Mouse (Mus musculus) T-helper 17 cell (primary cell): ENCODE measurements around the gene Spata2.

ENCODE experiments used
- in situ Hi-C, 2 experiments: fragments of 300-600 bp; cut with MboI, MseI; formaldehyde crosslinking; loops; 1 replicate in 1 of 2; 2 replicates in 1 of 2; pipeline ENCODE4 v1.15.1; 2025; ENCODE audit warnings: high pct_unique_total_duplicates in 2 of 2

Gene Spata2

DNA sequence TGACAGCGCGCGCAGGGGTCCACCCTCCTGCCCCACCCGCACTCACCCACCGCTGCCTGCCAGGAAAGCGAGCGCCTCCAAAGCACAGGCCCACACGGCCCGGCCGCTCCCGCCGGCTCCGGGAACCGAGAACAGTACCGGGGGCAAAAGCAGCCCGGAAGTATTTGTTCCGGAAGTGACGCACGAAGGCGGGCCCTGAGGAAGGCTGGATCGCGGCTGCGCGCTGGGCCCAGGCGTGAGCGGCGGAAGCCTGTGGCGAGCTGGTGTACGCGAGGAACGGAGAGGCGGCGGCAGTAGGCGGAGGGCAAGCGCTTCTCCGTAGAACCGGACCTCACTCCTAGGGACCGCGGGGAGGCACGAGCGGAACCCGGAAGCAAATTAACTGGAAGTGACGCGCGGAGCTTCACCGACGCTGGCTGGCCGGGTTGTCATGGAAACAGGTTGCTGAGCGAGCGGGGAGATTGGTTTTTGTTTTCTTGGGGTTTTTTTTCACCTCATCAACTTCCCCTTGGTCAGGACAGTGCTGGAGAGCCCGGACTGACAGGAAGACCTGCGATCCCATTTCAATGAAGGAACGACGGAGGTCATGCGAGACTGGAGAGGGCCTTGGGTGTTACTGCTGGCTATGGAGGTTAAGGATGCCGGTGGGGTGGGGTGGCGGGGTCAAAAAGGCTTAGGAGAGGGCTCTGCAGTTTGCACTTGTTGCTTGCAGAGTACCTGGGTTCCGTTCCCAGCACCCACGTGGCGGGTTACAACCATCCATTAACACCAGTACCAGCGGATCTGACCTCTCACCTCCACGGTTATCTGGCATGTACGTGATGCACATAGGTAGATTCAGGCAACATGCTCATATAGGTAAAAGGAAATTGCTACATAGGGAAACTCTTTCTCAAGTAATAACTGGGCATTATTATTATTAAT lies at the start of gene Spata2:
Gene Spata2 (minus strand): TSS at position 175 of the 924 bp plus-strand sequence.
- in situ Hi-C loops = loop anchor here in 1 of 2 experiments (10.0 kb wide), 1 partner anchor 428 kb away; the partner anchor contains the start of gene Znfx1

GRCm38 (mm10) chr2:167542361-167542760 lies 49.7 kb upstream of the Spata2 start:
- in situ Hi-C loops = no loop called here

DNA sequence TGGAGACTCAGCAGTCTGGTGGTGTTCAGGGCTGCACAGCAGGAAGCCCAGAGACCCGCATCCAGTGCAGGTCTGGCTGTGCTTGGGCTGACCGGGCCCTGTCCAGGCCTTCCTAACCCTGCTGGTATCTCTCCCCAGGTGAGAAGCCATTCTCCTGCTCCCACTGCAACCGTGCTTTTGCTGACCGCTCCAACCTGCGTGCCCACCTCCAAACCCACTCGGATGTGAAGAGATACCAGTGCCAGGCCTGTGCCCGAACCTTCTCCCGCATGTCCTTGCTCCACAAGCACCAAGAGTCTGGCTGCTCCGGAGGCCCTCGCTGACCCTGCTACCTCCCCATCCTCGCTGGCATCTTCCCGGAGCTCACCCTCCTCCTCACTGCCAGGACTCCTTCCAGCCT lies 49.1 kb upstream of the Spata2 start:
- in situ Hi-C loops = no loop called here

GRCm38 (mm10) chr2:167541324-167541723 lies 48.6 kb upstream of the Spata2 start:
- in situ Hi-C loops = no loop called here

DNA sequence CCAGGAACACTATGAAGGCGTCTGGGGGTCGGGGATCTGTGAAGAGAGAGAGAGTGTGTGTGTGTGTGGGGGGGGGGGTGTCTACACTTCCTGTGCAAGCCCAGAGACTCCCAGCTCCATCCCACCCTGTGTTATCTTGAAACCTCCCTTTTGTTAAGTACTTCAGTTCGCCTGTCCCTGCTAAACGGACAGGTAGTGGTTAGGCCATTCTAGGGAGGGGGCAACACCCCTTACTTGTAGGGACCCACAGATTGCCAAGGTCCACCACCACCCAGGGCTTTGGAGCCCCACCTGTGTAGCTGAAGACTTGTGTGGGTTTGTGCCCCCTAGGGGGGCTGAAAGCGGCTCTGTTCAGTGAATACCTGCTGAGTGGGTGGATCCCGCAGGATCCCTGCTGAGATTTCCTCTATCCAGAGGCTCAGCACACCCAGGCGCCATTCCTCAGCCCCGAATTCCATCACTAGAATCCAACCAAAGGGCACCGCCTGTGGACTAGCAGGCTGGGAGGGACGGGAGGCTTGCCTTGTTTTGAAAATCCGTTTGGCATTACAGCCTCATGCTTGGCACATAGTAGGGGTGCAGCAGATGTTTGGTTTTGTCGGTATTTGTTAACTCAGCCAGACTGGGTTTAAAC lies 47.9 kb upstream of the Spata2 start:
- in situ Hi-C loops = no loop called here

- in situ Hi-C loops = loop anchor here (5.0 to 10.0 kb wide), 2 partner anchors 347 to 355 kb away; no protein-coding TSS in a partner anchor
Measured at GRCm38 (mm10) chr2:167539536-167540476, 47.1 kb upstream of the Spata2 start.

- in situ Hi-C loops = loop anchor here (5.0 to 10.0 kb wide), 2 partner anchors 349 to 356 kb away; no protein-coding TSS in a partner anchor
Measured at GRCm38 (mm10) chr2:167538671-167539306, 46.1 kb upstream of the Spata2 start.

- in situ Hi-C loops = loop anchor here (5.0 to 10.0 kb wide), 2 partner anchors 350 to 357 kb away; no protein-coding TSS in a partner anchor
Measured at GRCm38 (mm10) chr2:167537476-167538297, 45.0 kb upstream of the Spata2 start, which contains the start of gene Snai1. TSS of gene Snai1 (plus strand) at chr2:167538195.

DNA sequence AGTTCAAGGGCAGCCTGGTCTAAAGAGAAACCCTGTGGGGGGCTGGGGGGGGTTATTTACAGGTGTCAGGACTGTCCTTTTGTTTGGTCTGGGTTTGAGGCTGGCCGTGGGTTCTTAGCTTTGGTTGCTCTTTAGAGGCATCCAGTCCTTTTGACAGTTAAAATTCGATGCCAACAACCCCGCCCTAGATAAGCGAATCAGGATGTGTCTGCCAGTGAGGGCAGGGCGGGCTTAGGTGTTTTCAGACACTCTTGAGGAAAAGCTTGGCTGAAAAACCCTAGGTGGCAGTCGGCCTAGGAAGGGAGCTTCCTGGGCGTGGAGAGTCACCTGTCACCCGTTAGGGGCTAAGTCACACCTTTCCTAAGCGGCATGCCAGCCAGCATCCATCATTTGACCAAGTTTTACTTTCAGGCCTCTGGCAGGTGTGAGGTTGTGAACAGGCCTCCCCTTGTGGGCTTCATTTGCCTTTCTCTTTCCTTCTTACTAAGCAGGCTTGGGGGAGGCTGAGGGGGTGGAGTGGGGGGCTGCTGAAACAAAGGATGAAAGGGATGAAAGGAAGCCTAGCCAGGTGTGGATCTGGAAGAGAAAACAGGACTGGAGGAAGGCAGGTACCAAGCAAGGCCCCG lies 43.7 kb upstream of the Spata2 start:
- in situ Hi-C loops = loop anchor here (5.0 to 10.0 kb wide), 2 partner anchors 351 to 358 kb away; no protein-coding TSS in a partner anchor

GRCm38 (mm10) chr2:167533880-167534279 lies 41.2 kb upstream of the Spata2 start:
- in situ Hi-C loops = loop anchor here (5.0 to 10.0 kb wide), 5 partner anchors 63 to 438 kb away; no protein-coding TSS in a partner anchor

DNA sequence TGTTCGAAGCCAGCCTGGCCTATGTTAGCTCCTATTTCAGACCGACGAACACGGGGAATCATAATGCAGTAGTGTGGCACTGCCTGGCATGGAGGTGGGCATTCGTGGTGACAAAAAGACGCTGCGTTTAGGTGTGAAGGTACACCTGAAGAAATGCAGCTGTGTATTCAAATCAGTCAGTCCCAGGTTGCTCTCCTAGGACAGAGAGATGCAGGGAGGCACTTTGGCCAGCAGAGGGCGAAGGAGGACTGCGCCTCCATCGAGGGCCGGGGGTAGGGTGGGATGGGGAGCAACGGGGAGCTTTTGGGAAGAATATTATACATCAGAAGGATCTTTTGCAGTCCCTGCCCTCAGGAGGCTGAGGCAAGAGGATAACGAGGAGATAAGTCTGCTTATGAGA lies 39.4 kb upstream of the Spata2 start:
- in situ Hi-C loops = loop anchor here (5.0 to 10.0 kb wide), 5 partner anchors 65 to 440 kb away; no protein-coding TSS in a partner anchor

DNA sequence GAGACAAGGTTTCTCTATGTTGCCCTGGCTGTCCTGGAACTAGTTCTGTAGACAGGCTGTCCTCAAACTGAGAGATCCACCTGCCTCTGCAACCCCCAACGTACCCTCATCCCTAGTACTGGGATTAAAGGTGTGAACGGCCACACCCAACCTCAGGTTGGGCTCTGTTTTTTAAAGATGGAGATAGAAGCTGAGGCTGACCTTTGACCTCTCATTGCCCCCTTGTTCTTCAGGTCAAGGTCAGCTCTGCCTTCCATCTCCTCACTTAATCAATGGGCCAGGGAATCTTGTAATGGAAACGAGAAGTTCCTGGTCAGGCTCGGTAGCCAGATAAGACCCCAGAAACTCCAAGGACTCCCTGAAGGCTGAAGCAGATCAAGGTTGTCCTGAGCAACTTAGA lies 37.8 kb upstream of the Spata2 start:
- in situ Hi-C loops = loop anchor here (5.0 to 10.0 kb wide), 5 partner anchors 67 to 442 kb away; no protein-coding TSS in a partner anchor

DNA sequence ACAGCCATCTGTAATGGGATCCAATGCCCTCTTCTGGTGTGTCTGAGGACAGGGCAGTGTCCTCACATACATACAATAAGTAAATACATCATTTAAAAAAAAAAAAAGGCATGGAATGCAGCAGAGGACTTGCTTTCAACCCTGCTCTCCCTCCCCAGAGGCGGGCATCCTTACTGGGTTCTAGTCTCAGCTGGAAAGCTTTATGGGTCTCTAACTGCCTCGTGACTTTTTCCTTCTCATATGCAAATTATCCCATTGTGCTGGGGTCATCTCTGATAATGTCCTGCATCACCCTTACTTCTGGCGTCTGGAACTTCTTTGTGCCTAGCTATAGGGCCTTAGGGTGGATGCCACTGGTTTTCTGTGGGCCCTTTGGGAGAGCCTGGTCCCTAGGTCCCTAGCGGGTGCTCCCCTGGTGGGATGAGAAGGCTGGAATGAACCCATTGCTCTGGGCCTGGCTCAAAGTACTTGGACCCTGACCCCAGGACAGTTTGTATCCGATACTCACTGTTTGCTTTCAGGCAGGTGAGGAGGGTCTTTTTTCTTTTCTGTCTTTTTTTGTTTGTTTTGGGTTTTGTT lies 37.3 kb upstream of the Spata2 start:
- in situ Hi-C loops = loop anchor here (5.0 to 10.0 kb wide), 5 partner anchors 67 to 442 kb away; no protein-coding TSS in a partner anchor

- in situ Hi-C loops = no loop called here
Measured at GRCm38 (mm10) chr2:167528278-167528677, 35.6 kb upstream of the Spata2 start.

DNA sequence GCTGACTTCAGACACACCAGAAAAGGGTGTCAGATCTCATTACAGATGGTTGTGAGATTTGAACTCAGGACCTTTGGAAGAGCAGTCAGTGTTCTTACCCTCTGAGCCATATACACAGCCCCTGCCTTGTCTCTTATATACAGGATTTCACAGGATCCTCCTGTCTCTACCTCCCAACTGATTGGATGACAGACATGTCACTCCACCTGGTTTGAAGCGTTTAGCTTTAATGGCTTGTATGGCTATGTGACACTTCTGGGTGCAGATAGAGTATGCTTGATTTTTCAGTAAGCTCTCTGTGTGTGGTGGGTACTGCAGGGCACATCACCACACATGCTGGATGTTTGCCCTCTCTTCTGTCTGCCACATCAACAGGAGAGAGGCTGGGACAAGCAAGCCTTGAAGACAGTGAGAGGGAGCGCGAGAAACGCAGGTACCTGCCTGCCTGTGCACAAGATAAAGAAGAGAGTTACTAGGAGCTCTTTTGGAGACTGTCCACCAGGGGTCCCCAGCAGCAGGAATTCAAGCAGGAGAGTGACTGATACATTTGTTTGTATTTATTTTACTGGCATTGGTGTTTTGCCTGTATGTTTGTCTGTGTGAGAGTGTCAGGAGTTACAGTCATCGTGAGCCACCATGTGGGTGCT lies 27.0 kb upstream of the Spata2 start:
- in situ Hi-C loops = loop anchor here in 1 of 2 experiments (25.0 kb wide), 1 partner anchor 1557 kb away; no protein-coding TSS in a partner anchor

DNA sequence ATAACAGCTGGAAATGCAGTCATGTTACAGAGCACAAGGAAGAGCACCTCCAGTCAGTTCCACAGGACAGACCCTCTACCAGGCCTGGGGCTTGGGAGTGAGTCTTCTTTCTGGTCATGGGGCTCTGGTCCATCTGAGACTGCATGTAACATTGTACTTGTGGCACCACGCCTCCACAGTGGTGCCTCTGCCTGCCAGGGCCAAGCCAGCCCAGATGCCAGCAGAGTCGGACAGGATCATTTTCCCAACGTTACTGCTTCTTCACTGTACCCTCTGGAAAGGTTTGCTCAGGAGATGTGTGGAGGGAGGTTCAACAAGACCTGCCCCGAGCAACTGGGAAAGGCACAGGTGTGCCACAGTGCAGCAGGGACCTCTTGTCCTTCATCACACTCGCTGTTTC lies 23.0 kb upstream of the Spata2 start:
- in situ Hi-C loops = loop anchor here in 1 of 2 experiments (25.0 kb wide), 1 partner anchor 1553 kb away; no protein-coding TSS in a partner anchor

DNA sequence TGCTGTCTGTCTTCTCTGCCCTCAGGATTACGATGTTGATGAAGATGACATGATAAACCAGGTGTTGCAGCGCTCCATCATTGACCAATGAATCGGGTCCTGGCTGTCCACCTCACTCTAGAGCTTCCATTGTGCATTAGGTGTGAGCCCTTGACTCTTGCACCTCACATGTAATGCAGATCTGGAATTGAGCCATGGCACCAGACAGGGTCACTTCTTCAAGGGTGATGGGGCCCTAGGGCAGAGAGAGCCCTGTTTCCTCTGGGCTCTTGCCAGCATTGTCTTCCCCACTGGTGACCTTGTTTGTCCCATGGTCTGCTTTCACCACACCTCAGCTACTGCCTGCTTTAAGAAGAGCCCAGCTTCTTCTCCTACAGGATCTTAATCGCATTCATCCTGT lies 22.0 kb upstream of the Spata2 start:
- in situ Hi-C loops = loop anchor here in 1 of 2 experiments (25.0 kb wide), 1 partner anchor 1552 kb away; no protein-coding TSS in a partner anchor

DNA sequence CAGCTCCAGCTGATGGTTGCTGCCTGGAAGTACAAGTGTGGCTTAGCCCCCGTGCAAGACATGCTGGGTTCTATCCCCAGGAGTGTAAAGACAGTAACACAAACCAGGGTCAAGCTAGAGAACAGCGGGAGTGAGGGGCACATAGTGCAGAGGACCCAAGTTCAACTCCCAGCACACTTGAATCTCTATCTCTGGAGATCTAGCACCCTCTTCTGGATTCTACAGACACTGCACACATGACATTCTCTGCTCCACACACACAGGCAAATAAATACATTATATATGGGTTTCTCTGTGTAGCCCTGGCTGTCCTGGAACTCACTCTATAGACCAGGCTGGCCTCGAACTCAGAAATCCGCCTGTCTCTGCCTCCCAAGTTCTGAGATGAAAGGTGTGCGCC lies 20.3 kb upstream of the Spata2 start:
- in situ Hi-C loops = loop anchor here in 1 of 2 experiments (25.0 kb wide), 1 partner anchor 1551 kb away; no protein-coding TSS in a partner anchor
